Mouse (Mus musculus) naive thymus-derived CD4-positive, alpha-beta T cell, adult 2 months (primary cell): ENCODE measurements around the gene Ptpre.
"Not testable (repeated sequence)": the region's sequence is repeated elsewhere in the genome, so short reads cannot be mapped to it uniquely, and the experiment has no call there.

Experiments used
- DNase-seq: peaks from one replicate; pipeline ENCODE4 v3.0.0-alpha.2; 2011; ENCODE audit warnings: low read depth

Ptpre gene

DNA sequence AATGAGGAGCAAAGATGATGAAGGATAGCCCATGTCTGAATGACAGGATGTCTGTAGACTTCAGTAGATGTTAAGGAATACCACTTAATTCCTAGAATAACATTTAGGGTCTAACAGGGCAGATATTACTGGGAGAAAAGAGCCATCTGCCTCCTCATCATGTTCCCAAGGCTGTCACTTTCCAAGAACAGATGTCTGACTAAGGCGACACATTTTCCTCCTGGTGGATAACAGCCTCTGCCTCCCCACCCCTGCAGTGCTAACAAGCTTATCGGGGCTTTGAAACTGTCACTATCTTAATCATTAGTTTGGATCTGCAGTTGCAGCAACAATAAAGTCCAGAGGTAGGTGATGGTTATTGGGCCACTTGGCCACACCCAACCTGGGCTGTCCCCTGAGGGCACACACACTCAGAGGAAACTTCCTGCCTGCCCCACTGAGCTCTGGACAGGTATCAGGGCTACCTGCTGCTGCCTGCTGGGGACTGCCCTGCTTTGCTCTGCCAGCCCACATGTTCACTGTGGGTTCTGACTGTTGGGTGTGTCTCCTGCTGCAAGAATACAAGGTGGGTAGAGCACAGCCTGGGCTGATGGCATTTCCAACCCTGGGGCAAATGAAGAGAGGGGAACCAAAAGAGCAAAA, 2.6 kb upstream of the Ptpre start:
- no peak for DNase-seq

DNA sequence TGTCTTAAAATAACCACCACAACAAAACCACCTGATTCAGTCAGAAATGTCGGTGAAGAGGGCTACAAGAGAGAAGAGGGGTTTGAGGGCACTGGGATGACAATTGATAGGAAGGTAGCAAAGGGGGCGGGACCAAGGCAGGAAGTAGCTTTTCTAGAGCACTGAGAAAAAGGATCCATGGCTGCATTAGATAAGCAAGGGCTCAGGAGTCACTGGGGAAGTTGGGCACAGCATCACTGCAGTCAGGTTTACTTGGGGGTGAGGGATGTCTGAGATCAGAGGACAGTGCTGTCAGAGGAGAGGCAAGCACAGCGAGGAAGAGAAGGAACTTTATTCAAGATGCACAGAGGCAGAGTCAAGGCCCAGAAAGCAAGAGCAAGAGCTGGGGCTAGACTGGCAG, 1.4 kb upstream of the Ptpre start:
- no peak for DNase-seq

DNA sequence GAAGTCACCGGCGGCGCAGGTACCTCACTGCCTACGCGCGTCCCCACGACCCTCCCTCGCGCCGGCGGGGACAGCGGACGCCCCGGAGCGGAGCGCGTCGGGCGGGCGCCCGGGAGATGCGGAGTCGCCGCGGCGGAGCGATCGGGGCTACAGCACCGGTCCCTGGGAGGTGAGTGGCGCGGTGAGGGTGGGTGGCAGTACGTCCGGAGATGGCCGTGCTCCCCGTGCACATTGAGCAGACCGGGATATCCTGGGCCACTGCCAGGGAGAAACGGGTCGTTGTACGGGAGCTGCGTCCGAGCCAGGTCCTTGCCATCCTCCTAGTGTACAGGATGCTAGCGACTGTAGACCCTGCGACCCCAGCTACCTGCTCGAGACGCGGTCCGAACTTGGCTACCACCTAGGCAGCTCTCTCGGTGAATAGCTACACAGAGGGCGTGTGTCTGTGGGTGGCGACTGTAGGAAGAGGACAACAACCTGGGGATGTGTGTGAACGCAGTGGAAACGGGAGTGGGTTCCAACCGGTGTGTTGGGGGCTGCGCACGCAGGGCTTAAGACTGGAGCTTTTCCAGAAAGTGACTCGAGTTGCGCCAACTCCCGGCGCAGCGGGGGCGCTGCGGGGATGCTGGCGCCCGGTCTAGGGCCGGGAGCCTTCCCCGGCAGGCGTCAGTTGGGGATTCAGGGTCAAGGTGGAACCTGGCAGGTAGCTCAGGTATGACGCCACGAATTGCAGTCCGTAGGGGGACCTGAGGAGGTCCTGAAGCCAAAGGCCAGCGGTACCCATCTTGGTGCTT, 864 bp downstream of the Ptpre start:
- DNase-seq, result peak; percentile 41

DNA sequence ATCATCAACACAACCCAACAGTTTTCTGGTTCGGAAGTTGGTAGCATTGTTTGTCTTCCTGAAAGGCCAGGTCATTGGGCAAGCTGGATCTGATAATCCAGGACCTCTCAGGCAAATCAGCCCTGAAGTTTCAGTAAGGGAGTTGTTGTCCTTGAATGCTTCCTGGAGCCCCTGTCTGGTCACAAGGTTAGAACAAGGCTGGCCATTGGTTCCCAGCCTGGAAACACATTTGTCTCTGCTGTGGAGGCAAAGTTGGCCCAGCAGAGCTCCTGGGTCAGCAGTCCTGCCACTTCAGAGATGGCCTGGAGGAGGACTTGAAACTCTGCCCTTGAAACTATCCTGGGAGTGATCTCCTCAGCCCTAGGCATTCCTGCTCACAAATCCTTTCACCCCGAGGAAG, 2.1 kb downstream of the Ptpre start:
- DNase-seq, result no peak

DNA sequence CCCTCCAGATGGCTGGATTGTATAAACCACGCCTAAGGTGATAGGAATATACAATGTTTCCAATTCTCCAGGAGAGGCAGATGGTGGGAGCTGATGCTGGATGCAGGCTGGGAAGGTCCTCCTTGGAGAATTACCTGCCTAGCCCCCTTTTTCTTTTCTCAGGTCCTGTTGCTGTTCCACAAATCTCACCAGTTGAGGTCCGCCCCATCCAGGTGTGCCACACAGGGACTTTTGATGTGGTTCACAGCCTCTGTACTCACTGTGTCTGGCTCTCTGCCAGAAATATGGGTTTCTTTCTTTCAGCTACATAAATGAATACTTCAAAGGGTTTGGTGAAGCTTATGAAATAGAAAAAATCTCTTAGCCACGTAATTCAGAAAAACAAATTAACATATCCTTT, 5.0 kb downstream of the Ptpre start:
- peak; percentile 96 for DNase-seq

DNA sequence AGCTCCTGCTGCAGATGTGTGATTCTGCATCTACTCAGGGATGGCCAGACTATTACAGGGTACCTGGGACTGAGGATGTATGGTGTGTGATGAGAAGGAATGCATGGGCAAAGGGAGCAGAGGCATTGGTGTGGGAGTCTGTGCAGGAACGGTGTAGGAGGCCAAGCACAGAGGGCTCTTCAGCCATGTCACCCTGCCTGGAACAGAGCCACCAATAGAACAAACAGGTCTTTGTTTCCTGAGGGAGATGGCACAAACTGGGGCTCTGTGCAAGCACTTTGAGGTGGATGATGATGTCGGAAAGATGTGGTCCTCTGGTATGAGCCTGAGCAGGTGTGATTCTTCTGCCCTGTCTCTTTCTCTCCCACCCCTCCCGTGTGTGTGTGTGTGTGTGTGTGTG, 5.8 kb downstream of the Ptpre start:
- peak; percentile 41 for DNase-seq

DNA sequence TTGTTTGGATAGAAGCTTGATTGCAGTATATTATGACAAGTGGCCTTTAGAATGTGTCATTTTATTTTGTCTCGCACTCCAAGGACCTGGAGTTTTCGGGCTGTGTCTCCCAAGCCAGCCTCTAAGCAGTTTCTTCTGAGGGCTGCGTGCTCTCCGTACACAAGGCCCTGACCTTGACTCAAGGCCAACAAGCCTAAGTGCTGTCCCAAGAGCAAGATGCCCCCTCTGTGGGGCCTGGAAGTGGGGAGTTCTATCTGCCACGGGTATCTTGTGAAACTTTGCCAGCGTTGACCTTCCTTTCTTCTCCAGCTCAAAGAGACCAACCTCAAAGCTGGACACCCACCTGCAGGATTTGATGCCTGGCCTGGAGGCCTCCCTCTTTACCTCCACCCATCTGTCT, 7.0 kb downstream of the Ptpre start:
- no peak for DNase-seq

DNA sequence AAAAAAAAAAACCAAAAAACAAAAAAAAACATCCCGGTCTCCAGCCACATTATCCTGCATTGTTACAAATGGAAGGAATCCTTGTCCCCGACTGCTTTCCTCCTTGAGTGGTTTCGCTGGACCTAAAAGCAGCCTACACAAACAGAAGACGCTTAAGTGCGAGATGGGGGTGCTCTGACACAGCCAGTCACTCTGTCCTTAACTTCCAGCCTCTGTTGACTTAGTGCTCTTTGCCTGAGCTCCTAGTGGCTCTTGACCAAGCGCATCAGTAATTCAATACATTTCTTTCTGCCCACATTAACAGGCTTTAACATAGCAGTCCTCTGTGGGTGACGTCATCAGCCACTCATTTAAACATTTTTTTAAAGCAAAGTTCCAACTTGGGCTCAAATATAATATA, 8.7 kb downstream of the Ptpre start:
- DNase-seq, result no peak

DNA sequence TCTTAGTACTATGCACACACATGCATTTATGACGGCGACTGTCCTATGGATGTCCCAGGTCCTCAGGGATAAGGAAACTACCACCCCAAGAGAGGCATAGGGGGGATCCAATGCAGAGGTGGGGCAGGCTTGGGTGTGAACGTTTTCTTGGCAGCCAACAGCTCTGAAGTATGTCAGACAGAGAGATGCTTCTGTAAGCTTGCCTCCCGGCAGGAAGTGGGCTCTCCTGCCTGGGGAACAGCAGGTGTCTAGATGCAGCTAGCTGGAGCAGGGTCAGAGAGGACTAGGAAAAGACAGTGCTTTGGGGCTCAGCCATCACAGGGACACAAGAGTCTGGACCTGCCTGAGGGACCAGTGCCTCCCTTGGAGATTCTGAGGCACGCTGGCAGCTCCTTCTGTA, 9.2 kb downstream of the Ptpre start:
- no peak for DNase-seq

DNA sequence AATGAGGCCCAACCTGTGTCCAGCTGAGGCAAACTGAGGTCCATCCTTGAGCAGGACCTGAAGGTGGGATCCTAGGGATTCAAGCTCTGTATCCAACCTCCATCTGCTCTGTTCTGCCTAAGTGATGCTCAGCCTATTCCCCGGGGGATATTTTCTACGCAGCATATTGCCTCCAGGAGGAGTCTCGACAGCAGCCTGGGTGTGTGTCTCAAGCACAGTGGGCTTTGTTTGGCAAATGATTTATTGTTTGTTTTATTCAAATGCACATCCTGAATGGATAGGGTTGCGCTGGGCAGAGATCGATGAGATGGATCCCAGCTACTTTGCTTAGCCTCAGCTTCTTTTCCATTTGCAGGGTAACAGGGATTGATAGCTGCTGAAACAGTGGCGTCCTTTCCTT, 11.2 kb downstream of the Ptpre start:
- DNase-seq, result no peak

DNA sequence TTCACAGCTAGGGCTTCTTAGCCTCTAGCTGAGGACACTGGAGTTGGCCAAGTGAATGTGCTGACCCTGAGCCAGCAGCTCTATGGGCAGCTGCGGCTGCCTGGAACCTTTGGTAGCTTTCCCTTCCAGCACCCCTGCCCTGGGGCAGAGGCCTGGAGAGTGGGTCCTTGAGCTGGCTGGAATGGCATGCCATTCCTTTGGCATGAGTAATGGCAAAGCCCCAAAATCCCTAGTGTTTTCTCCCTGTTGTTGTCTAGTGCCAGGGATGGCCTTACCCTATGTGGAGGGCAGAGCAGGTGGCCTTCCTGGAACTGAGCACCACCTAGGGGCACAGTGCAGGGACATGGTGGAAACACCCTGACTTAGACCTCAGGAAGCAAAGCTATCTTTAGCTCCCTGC, 14.3 kb downstream of the Ptpre start:
- no peak for DNase-seq

DNA sequence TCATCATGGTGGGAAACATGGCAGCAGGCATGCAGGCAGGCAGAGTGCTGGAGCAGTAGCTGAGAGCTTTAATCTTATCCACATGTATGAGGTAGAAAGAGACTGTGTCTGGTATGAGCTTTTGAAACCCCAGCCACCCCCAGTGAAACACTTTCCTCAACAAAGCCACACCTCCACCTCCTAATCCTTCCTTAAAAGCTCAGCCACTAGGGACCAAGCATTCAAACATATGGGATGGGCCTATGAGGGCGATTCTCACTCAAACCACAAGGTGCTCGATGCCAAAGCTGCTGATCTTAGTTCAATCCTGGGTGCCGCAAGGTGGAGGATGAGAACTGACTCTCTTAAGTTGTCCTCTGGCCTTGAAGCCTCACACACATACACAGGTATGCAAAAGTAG, 16.3 kb downstream of the Ptpre start:
- DNase-seq, result no peak

DNA sequence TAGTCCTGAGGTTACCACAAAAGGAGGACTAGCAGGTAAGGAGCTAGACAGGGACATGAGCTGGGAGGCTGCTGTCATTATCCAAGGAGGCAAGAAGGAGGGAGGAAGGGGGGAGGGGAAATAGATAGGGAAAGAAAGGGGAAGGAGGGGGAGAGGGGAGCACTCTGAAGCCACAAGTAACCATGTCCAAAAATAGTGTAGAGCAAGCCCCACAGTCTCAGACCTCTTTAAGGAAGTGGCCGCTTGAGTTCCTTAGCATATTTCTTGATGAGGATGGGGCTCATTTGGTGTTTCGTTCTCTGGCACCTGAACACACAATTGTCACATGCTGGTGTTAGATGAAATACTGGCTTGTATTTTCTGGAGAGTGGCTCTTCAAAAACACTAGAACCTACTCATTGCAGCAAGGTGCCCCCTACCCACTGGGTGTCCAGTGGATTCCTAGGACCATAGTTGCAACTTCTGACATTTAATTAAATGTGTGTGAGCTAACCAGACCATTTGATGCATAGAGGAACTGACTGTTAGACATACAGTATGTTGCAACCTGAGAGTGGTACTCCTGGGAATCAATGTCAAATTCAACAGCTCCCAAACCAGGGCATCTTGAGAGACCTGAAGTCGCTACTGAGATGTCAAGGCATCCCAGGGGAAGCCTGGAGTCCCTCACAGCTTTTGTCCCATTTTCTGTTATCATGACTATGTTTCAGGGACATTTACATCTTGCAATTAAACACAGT, 19.6 kb downstream of the Ptpre start:
- DNase-seq, result no peak

DNA sequence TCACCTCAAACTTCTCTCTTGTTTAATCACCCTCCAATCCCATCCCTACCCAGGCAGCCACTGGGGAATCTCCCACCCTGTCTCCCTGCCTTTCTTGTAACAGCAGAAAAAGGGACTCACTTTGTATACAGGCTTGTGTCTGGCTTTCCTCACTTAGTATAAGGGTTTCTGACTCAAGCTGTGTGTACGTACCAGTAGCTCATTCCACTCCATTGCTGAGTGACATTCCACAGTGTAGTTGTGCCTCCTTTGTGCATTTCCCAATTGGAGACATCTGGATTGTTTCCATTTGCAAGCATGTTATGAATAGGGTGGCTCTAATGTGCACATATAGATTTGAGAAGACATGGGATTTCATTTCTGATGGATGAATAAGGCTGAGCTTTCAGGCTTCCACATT, 23.0 kb downstream of the Ptpre start:
- no peak for DNase-seq

DNA sequence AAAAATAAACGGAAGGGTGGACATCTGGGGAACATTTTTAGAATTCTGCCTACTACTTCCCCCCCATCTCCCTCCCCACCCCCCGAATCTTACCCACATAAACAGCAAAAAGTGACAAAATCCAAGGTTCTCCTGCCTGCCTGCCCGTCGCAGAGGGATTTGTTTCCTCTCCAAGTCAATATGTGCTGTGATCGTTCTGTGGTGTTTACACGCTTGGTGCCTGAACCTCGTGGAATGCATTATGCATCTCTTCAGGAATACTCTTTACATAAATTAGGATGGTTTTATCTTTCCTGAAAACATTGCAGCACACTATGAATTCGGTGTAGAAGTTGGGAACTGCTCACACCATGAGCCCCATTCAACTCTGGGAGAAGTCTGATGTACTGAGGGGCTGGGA, 26.7 kb downstream of the Ptpre start:
- DNase-seq, result no peak

DNA sequence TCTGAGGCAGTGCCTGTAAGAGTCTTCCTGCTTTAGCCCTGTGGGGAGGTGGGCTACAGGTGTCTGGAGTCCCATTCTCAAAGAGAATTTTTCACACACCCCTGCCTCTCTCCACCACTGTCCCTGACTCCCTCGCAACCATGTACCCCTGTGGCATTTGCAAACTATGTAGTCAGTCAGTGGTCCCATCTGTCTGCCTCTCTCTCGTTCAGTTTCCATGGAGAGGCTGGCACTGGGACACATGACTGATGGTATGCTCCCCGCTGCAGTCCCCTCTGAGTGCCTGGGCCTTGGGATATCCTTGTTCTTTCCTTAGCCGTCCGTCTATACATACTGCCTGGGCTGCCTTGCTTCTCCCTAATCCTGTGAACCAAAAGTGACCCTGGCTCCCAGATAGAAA, 28.7 kb downstream of the Ptpre start:
- DNase-seq, result no peak

DNA sequence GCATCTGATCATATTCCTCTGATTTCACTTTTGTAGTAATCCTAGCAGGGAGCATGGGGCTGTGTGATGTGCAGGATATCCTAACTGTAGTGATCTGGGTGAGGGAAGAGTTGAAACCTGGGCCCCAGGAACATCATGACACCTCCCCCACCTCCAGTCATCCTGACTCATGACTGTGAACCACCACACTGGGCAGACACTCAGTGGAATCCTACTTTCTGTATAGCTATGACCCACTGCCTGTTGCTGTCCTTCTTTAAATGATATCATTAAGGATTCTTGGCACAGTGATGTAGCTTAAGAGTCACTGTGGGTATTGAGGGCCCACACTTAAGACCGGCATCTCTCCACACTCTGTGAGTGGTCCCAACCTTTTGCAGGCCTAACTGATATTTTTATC, 30.3 kb downstream of the Ptpre start:
- DNase-seq, result no peak

DNA sequence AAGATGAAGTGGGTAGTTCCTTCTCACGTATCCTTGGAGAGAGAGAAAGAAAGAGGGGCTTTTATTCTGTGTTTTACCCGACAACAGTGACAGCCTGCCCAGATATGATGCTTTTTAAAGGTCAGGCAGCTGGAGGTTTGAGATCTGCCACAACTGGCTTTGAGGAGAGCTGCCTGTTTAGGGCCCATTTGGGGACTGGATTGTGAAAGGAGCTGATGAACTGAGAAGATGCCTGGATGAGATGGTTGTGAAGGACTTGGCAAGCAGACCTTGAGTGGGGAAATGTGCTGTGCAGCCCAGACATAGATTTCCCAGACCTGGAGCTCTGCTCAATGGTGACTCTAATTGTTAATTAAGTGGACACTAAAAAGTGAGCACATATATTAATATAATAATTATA, 31.3 kb downstream of the Ptpre start:
- no peak for DNase-seq

DNA sequence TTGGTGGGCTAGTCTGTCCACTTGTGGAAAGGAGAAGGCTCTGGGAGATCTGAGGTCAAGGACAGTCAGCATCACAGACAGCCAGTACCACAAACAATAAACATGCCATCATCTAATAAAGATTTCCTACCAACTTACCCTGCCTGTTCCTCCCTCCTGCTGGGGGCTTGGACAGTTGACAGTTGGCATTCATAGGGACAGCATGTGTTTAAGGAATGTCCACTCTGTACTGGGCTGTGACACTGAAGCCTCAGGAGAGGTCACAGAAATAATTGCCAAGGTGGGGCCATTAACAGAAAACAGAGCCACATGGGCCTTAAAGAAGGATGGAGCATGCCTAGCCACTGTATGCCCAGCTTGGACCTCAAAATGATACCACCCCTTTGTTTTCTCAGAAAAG, 34.1 kb downstream of the Ptpre start:
- DNase-seq, result no peak

DNA sequence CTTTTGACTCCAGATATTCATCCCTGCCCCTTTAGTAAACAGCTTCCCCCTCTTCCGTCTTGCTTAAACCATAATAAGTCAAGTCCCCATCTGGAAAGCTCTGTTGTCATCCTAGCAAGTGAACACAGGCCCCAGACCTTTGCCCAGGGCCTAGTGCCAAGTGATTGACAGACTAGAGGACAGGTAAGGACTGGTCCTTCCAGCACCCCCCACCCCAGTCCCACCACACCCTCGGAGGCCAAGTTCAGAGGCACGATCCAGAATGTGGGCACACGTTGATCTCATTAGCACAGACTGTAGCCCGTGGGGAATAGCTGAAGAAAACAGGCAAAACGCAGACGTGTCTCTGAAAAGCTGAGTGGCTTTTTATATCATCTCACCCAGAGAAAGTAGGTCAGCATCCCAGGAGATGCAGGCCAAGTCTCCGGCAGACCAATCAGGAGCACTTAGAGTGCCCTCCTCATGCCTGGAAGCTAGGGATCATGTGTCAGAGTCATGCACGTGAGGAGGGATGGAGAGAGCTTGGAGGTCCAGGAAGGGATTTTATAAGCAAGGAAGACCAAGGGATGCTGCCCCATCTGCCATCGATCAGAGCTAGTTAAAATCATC, 34.8 kb downstream of the Ptpre start:
- no peak for DNase-seq

DNA sequence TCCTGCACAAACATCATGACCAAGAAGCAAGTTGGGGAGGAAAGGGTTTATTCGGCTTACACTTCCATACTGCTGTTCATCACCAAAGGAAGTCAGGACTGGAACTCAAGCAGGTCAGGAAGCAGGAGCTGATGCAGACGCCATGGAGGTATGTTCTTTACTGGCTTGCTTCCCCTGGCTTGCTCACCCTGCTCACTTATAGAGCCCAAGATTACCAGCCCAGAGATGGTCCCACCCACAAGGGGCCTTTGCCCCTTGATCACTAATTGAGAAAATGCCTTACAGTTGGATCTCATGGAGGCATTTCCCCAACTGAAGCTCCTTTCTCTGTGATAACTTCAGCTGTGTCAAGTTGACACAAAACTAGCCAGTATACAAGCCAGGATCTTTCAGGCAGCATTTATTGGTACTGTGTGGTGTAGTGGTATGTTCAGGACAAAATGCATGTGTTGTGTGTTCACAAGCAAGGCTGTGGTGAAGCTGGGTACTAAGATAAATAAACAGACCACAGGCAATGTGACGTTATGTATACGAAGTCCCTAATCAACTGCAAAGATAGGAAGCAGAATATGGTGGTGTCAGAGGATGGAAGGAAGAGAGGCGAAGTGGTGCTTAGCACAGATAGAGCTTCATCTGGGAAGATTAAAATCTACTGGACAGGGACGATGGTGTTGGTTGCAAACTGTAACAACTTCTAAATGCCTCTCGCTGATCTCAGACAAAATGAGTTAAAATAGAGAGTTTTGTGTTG, 38.2 kb downstream of the Ptpre start:
- not testable (repeated sequence) for DNase-seq

DNA sequence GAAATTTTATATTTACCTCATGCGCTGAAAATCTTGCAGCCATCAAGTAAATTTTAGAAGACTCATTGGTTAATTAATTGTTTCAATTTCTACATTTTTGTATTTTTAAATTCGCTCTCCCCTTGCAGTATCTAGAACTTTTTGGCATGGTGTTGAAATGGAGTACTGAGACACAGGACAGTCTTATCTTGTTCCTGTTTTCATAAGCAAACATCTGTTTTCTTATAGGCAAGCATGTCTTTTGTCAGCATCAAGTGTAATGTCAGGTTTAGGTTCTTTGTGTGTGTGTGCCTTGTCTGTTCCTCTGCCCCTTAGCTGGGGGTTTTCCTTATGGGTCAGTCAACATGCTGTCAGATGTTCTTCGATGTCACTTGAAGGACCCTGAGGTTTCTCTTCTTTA, 39.0 kb downstream of the Ptpre start:
- DNase-seq, result no peak
